Mouse (Mus musculus) neural tube, embryonic 11.5 days (tissue): Measurements from ENCODE around the gene Zcchc7. TPM values are rescaled to one million over a fixed set of nuclear protein-coding genes. Genes with fewer than 3 reads are reported as not detected.

ENCODE experiments used
- ATAC-seq: fragments of 200-750 bp; cut with Nextera tagmentation; 2 replicates; pipeline ENCODE4 v1.8.0; 2017; ENCODE audit warnings: moderate number of reproducible peaks, mild to moderate bottlenecking, moderate TSS enrichment, moderate library complexity; ENCODE audit not compliant: insufficient read depth, low FRiP score, low TSS enrichment
- DNase-seq: peaks from one replicate; pipeline ENCODE4 v3.0.0-alpha.2; 2015; ENCODE audit warnings: low spot score
- H3K27ac ChIP-seq: fragments of 300-500 bp; sonication (generic); 2 replicates; pipeline ENCODE4 v1.5.1; 2014; ENCODE audit warnings: low read depth, mild to moderate bottlenecking, low read length
- H3K27me3 ChIP-seq: fragments of 300-500 bp; sonication (generic); 2 replicates; pipeline ENCODE4 v1.6.1; 2014; ENCODE audit warnings: mild to moderate bottlenecking, low read length, mixed read lengths; ENCODE audit not compliant: control insufficient read depth, insufficient read depth
- H3K36me3 ChIP-seq: fragments of 300-500 bp; sonication (generic); 2 replicates; pipeline ENCODE4 v1.6.1; 2014; ENCODE audit warnings: mild to moderate bottlenecking, low read length, moderate library complexity, mixed read lengths; ENCODE audit not compliant: control insufficient read depth, insufficient read depth
- H3K4me1 ChIP-seq: fragments of 300-500 bp; sonication (generic); 2 replicates; pipeline ENCODE4 v1.6.1; 2014; ENCODE audit warnings: low read length, mixed read lengths; ENCODE audit not compliant: control insufficient read depth, insufficient read depth
- H3K4me2 ChIP-seq: fragments of 300-500 bp; sonication (generic); 2 replicates; pipeline ENCODE4 v1.6.1; 2014; ENCODE audit warnings: low read depth, mild to moderate bottlenecking, moderate library complexity
- H3K4me3 ChIP-seq: fragments of 300-500 bp; sonication (generic); 2 replicates; pipeline ENCODE4 v1.5.1; 2014; ENCODE audit warnings: low read depth, low read length
- H3K9ac ChIP-seq: fragments of 300-500 bp; sonication (generic); 2 replicates; pipeline ENCODE4 v1.6.1; 2014; ENCODE audit warnings: mild to moderate bottlenecking, low read length
- H3K9me3 ChIP-seq: fragments of 300-500 bp; sonication (generic); 2 replicates; pipeline ENCODE4 v1.6.1; 2016; ENCODE audit warnings: low read length; ENCODE audit not compliant: control insufficient read depth
- WGBS: fragments of 180-500 bp; shearing (Covaris S2); extraction: QIAGEN DNeasy Blood & Tissue Kit; methylation state at CpG from one replicate; pipeline ENCODE4 v1.1.7; 2014; 5-methylcytosine and 5-hydroxymethylcytosine counted together
- microRNA-seq: library from miRNA; unstranded; fragments of <30 nt; microRNA quantifications from one replicate; pipeline ENCODE4, GENCODE M21; 2016
- polyA plus RNA-seq: library from polyadenylated mRNA; unstranded; fragments of >200 nt; fragmentation: Nextera tagmentation; extraction: Ambion mirVana; gene quantifications from 2 replicates; pipeline ENCODE4 v1.2.1, GENCODE M21; 2014

The Zcchc7 gene
- polyA plus RNA-seq, 1 experiment from 2014 or later = 23.8 TPM

GRCm38 (mm10) chr4:44981280-44981973 lies 225.8 kb downstream of the Zcchc7 start, which contains the start of gene Grhpr:
TSS of gene Grhpr (plus strand) at chr4:44981395.
- no peaks in the 10 kb centered on the region for H3K9me3 ChIP-seq
- H3K4me2 ChIP-seq = peak within 1 kb of the TSS; percentile 91
- H3K4me3 ChIP-seq = peak within 1 kb of the TSS; percentile 51
- WGBS = under 1% methylated on average over 40 of the region's 40 CpGs
- ATAC-seq (peak; percentile 94), DNase-seq (peak; percentile 88)
- H3K27me3 ChIP-seq = no peaks in the 10 kb centered on the region
- no peak within 1 kb of the TSS for H3K27ac ChIP-seq
- peak within 1 kb of the TSS; percentile 65 for H3K9ac ChIP-seq
- H3K4me1 ChIP-seq = no peaks in the 10 kb centered on the region; the same call in 1 of the 2 replicates
- no peaks in the 10 kb centered on the region for H3K36me3 ChIP-seq

Small RNA genes within 50 kb of the gene (microRNA-seq; reads per million reads assigned to microRNA genes)
- not detected for gene Gm22639

Other genes starting within 250 kb of the Zcchc7 start
- gene Pax5, start 45.4 kb upstream of the Zcchc7 start, polyA plus RNA-seq = 0.76 and 2.4 TPM in 2 replicates
- 44.7 and 45.7 TPM in 2 replicates for gene Grhpr, start 225.5 kb downstream of the Zcchc7 start, polyA plus RNA-seq